9 mouse cellular contexts compared by ENCODE assay signal in genomic region chr3:135688970-135689772, GRCm38 (mm10). TPM values are rescaled to one million over a fixed set of nuclear protein-coding genes. Genes with fewer than 3 reads are reported as not detected.
A peak's percentile ranks its signal among the peaks of the same experiment; 100 is the strongest.
DNase-seq lines count a peak whose midpoint lies in the region; ATAC-seq lines count a peak whose summit lies in the region.
"Had no signal": no experiment of that assay in that cellular context is flagged by ENCODE, and none has a peak within 500 bp of the region (broad histone marks: within the 10 kb centered on the region; RNA-seq: fewer than 3 reads in every experiment).

No protein-coding gene starts in this region.

- no peaks in the 10 kb centered on the region for H3K27me3 ChIP-seq in heart, embryonic 15.5 days
- peaks cover 27% of the 10 kb centered on the region for H3K27me3 ChIP-seq in liver, embryonic 12.5 days (replicated peaks)

- WGBS in heart, embryonic 15.5 days, result 20% methylated on average over 11 of the region's 11 CpGs
- 34% methylated on average over 11 of the region's 11 CpGs for WGBS in liver, embryonic 12.5 days (ENCODE audit: insufficient replicate concordance)

- H3K36me3 ChIP-seq in heart, embryonic 15.5 days, result no peaks in the 10 kb centered on the region
- no peaks in the 10 kb centered on the region for H3K36me3 ChIP-seq in liver, embryonic 12.5 days

- H3K27ac ChIP-seq in heart, embryonic 15.5 days, result peak overlapping the region; percentile 54
- no peak overlapping the region for H3K27ac ChIP-seq in brown adipose tissue, adult 24 weeks (replicated peaks; ENCODE audit: low read depth, low read length)
- no peak overlapping the region for H3K27ac ChIP-seq in liver, embryonic 12.5 days

- peak overlapping the region; percentile 94 for H3K9ac ChIP-seq in heart, embryonic 15.5 days
- no peak overlapping the region for H3K9ac ChIP-seq in liver, embryonic 12.5 days

- peak overlapping the region; percentile 70 for H3K4me3 ChIP-seq in heart, embryonic 15.5 days
- H3K4me3 ChIP-seq in brown adipose tissue, adult 24 weeks (ENCODE audit: insufficient read depth, low read depth, low read length), result peak overlapping the region; percentile 26
- H3K4me3 ChIP-seq in liver, embryonic 12.5 days, result no peak overlapping the region

- no peaks in the 10 kb centered on the region for H3K9me3 ChIP-seq in heart, embryonic 15.5 days (replicated peaks)
- H3K9me3 ChIP-seq in liver, embryonic 12.5 days (replicated peaks), result no peaks in the 10 kb centered on the region

- DNase-seq in heart, adult 18-20 months, result no peak
- DNase-seq in 3T3-L1 (ENCODE audit: low read depth, low spot score), result peak; percentile 49
- no peak for DNase-seq in thymus, postnatal 36 days
- DNase-seq in layer of hippocampus, postnatal 10 days (ENCODE audit: low spot score in 2 of 2), result no peak
- DNase-seq: left cerebral cortex, postnatal 4 days had no signal

- no peak for ATAC-seq in heart, embryonic 15.5 days (replicated peaks; ENCODE audit: insufficient number of reproducible peaks, insufficient read depth, low FRiP score, low read depth)
- ATAC-seq in liver, embryonic 12.5 days, result no peak
- no peak for ATAC-seq in monocyte, adult 5-6 weeks (replicated peaks; ENCODE audit: insufficient number of reproducible peaks, low FRiP score, low TSS enrichment, poor library complexity, severe bottlenecking)

- H3K4me2 ChIP-seq in heart, embryonic 15.5 days, result peak overlapping the region; percentile 82
- H3K4me2 ChIP-seq in liver, embryonic 12.5 days, result peak overlapping the region; percentile 94

- H3K4me1 ChIP-seq in heart, embryonic 15.5 days (replicated peaks), result peaks cover 49% of the 10 kb centered on the region
- H3K4me1 ChIP-seq in brown adipose tissue, adult 24 weeks (ENCODE audit: control insufficient read depth, insufficient read depth, insufficient read length, low read length), result peaks cover 14% of the 10 kb centered on the region
- peaks cover 46% of the 10 kb centered on the region for H3K4me1 ChIP-seq in liver, embryonic 12.5 days

RNA-seq across cellular contexts. Expression of gene Nfkb1, which starts 2.2 kb away (rescaled TPM):
- 17.1 and 28.4 TPM in 2 replicates for polyA plus RNA-seq in heart, embryonic 15.5 days (2015; fragmentation: Nextera tagmentation; extraction: Ambion mirVana)
- 10 to 100 TPM; 30.7 to 33.0 TPM for total RNA-seq in heart, adult 18-20 months (2021)
- 15.7 and 23.0 TPM in 2 replicates for polyA plus RNA-seq in brown adipose tissue, adult 24 weeks (2012; ENCODE audit: insufficient read depth, insufficient read length, missing spikeins)
- polyA plus RNA-seq in liver, embryonic 12.5 days (2016; fragmentation: Nextera tagmentation; extraction: Ambion mirVana), result 18.0 and 18.4 TPM in 2 replicates
- total RNA-seq in monocyte, adult 5-6 weeks (2017), result 259 to 315 TPM (median 292 TPM) in 3 replicates
- total RNA-seq in layer of hippocampus, postnatal 10 days (2021), result 10 to 100 TPM; 20.5 to 25.2 TPM
